Mouse (Mus musculus): ENCODE measurements around the gene B3galnt1. TPM values are rescaled to one million over a fixed set of nuclear protein-coding genes. Genes with fewer than 3 reads are reported as not detected.

B3galnt1 gene
- total RNA-seq, 2 experiments from 2014 or later, result 42.8 to 44.7 TPM

Other genes starting within 250 kb of the B3galnt1 start
- 10 to 100 TPM; 51.3 to 55.9 TPM for gene Nmd3, start 123.0 kb upstream of the B3galnt1 start, total RNA-seq (2021)